Mouse (Mus musculus): ENCODE data around the gene Mog. TPM values are rescaled to one million over a fixed set of nuclear protein-coding genes. Genes with fewer than 3 reads are reported as not detected.

Gene Mog
- total and polyA plus RNA-seq, 3 experiments, result not detected

DNA sequence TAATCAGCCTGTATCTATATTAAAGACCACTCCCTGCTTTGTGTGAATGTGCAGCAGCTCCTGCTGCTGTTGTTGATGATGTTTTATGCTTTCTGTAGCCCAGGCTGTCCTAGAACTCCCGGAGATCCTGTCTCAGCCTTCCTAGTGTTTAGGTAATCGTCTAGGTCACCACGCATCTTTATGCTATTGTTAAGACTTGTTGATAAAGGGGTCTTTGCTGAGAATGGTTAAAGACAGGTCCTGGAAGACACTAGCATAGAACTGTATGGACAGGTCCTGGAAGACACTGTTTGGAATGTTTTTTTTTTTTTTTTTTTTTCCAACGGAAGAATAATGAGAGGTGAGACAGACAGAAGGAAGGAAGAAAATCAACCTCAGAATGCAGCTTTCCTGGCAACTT is 19.8 kb downstream of the Mog start:
- no peak for DNase-seq
- Histone ChIP-seq H3K9ac (ENCODE audit: low read depth, low read length) (no peak overlapping the region), H3K27ac (no peak overlapping the region), H3K36me3 (ENCODE audit: control insufficient read depth, insufficient read depth, low read length) (no peaks in the 10 kb centered on the region), H3K4me3 (peak overlapping the region; percentile 60; the same call in 1 of the 2 replicates), H3K79me2 (replicated peaks; ENCODE audit: control insufficient read depth, insufficient read depth, low read length) (no peaks in the 10 kb centered on the region), H3K27me3 (ENCODE audit: control insufficient read depth, insufficient read depth, low read length) (no peaks in the 10 kb centered on the region), H3K4me1 (ENCODE audit: control insufficient read depth, insufficient read depth, low read length) (no peaks in the 10 kb centered on the region)
- TF ChIP-seq CTCF (IDR thresholded peaks at IDR 0.05) (no peak), POLR2A (IDR thresholded peaks at IDR 0.05; ENCODE audit: insufficient read depth, low read depth, low read length) (no peak), EP300 (IDR thresholded peaks at IDR 0.05; ENCODE audit: insufficient read depth, low read depth, low read length) (no peak)
- intact Hi-C loops (cut with DNase I), result no loop called here
- WGBS, result 27% methylated on average over 4 of the region's 4 CpGs

GRCm38 (mm10) chr17:37002364-37003330 is 20.6 kb downstream of the Mog start:
- Histone ChIP-seq H3K79me2 (replicated peaks; ENCODE audit: control insufficient read depth, insufficient read depth, low read length) (no peaks in the 10 kb centered on the region), H3K9ac (ENCODE audit: low read depth, low read length) (peak overlapping the region; percentile 63), H3K4me3 (peak overlapping the region; percentile 60), H3K27me3 (ENCODE audit: control insufficient read depth, insufficient read depth, low read length) (no peaks in the 10 kb centered on the region), H3K4me1 (ENCODE audit: control insufficient read depth, insufficient read depth, low read length) (no peaks in the 10 kb centered on the region), H3K27ac (peak overlapping the region; percentile 59), H3K36me3 (ENCODE audit: control insufficient read depth, insufficient read depth, low read length) (no peaks in the 10 kb centered on the region)
- no peak for TF ChIP-seq POLR2A (IDR thresholded peaks at IDR 0.05; ENCODE audit: insufficient read depth, low read depth, low read length)
- TF ChIP-seq EP300 (IDR thresholded peaks at IDR 0.05; ENCODE audit: insufficient read depth, low read depth, low read length), result no peak
- TF ChIP-seq CTCF (IDR thresholded peaks at IDR 0.05), result no peak
- WGBS, result 1% methylated on average over 49 of the region's 49 CpGs
- peak; percentile 44 to 53 for DNase-seq
- intact Hi-C loops (cut with DNase I), result no loop called here

- Histone ChIP-seq H3K9ac (ENCODE audit: low read depth, low read length) (no peak within 1 kb of the TSS), H3K4me3 (no peak within 1 kb of the TSS), H3K27me3 (ENCODE audit: control insufficient read depth, insufficient read depth, low read length) (no peaks in the 10 kb centered on the region), H3K27ac (no peak within 1 kb of the TSS), H3K79me2 (replicated peaks; ENCODE audit: control insufficient read depth, insufficient read depth, low read length) (no peaks in the 10 kb centered on the region), H3K36me3 (ENCODE audit: control insufficient read depth, insufficient read depth, low read length) (no peaks in the 10 kb centered on the region), H3K4me1 (ENCODE audit: control insufficient read depth, insufficient read depth, low read length) (no peaks in the 10 kb centered on the region)
- intact Hi-C loops (cut with DNase I), result no loop called here
- no peak for DNase-seq
- TF ChIP-seq CTCF (IDR thresholded peaks at IDR 0.05) (no peak), POLR2A (IDR thresholded peaks at IDR 0.05; ENCODE audit: insufficient read depth, low read depth, low read length) (no peak), EP300 (IDR thresholded peaks at IDR 0.05; ENCODE audit: insufficient read depth, low read depth, low read length) (no peak)
- 92% methylated on average over 7 of the region's 7 CpGs for WGBS
Measured at GRCm38 (mm10) chr17:37000863-37001262, 22.3 kb downstream of the Mog start, which contains the start of gene Zfp57. Gene Zfp57, plus strand, starts transcription at chr17:37001163.

DNA sequence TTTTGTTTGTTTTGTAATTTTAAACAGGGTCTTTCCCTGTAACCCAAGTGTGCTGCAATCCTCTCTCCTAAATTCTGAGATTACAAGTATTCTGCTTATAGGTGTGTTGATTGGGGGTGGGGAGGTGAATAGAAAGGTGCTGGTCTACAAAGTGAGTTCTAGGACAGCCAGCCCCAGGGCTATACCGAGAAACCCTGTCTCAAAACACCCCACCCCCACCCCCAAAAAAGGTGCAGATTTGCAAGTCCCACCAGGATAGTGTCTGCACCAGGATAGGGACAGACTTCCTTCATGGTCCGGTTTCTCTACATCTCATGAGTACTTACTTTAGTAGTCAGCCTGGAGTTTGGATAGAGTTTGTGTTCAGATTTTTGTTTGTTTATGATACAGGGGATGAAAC is 24.7 kb downstream of the Mog start:
- 62% methylated on average over 2 of the region's 2 CpGs for WGBS

GRCm38 (mm10) chr17:36997033-36997735 is 26.0 kb downstream of the Mog start:
- Histone ChIP-seq H3K79me2 (replicated peaks; ENCODE audit: control insufficient read depth, insufficient read depth, low read length) (no peaks in the 10 kb centered on the region), H3K36me3 (ENCODE audit: control insufficient read depth, insufficient read depth, low read length) (no peaks in the 10 kb centered on the region), H3K27ac (no peak overlapping the region), H3K4me3 (no peak overlapping the region), H3K4me1 (ENCODE audit: control insufficient read depth, insufficient read depth, low read length) (no peaks in the 10 kb centered on the region), H3K27me3 (ENCODE audit: control insufficient read depth, insufficient read depth, low read length) (no peaks in the 10 kb centered on the region), H3K9ac (ENCODE audit: low read depth, low read length) (no peak overlapping the region)
- DNase-seq, result peak; percentile 62 to 78
- intact Hi-C loops (cut with DNase I), result loop anchor here (1.0 to 2.0 kb wide), 2 partner anchors 50 to 82 kb away; no protein-coding TSS in a partner anchor
- TF ChIP-seq CTCF (IDR thresholded peaks at IDR 0.05) (peak; percentile 91), POLR2A (IDR thresholded peaks at IDR 0.05; ENCODE audit: insufficient read depth, low read depth, low read length) (no peak), EP300 (IDR thresholded peaks at IDR 0.05; ENCODE audit: insufficient read depth, low read depth, low read length) (no peak)
- 26% methylated on average over 7 of the region's 7 CpGs for WGBS

More for the DNA sequence above, 24.7 kb downstream of the Mog start:
- intact Hi-C loops (cut with DNase I), result no loop called here
- no peak overlapping the region for H3K4me3 ChIP-seq
- DNase-seq, result no peak
- H3K4me1 ChIP-seq (ENCODE audit: control insufficient read depth, insufficient read depth, low read length), result no peaks in the 10 kb centered on the region
- H3K27me3 ChIP-seq (ENCODE audit: control insufficient read depth, insufficient read depth, low read length), result no peaks in the 10 kb centered on the region
- H3K27ac ChIP-seq, result no peak overlapping the region
- H3K79me2 ChIP-seq (replicated peaks; ENCODE audit: control insufficient read depth, insufficient read depth, low read length), result no peaks in the 10 kb centered on the region
- H3K36me3 ChIP-seq (ENCODE audit: control insufficient read depth, insufficient read depth, low read length), result no peaks in the 10 kb centered on the region
- no peak overlapping the region for H3K9ac ChIP-seq (ENCODE audit: low read depth, low read length)
- TF ChIP-seq CTCF (IDR thresholded peaks at IDR 0.05) (no peak), EP300 (IDR thresholded peaks at IDR 0.05; ENCODE audit: insufficient read depth, low read depth, low read length) (no peak), POLR2A (IDR thresholded peaks at IDR 0.05; ENCODE audit: insufficient read depth, low read depth, low read length) (no peak)
